Mouse (Mus musculus): ENCODE measurements around the gene Sh3bp4. TPM values are rescaled to one million over a fixed set of nuclear protein-coding genes. Genes with fewer than 3 reads are reported as not detected.

Sh3bp4 gene
- polyA plus RNA-seq, 1 experiment from 2014 or later: 23.8 TPM

- Histone ChIP-seq H3K9me3 (replicated peaks) (0 out of 2 replicates have a peak, but pooled peaks cover 4% of the 10 kb centered on the region), H3K27me3 (ENCODE audit: low read depth, poor library complexity, severe bottlenecking) (no peaks in the 10 kb centered on the region), H3K4me3 (no peak overlapping the region), H3K36me3 (no peaks in the 10 kb centered on the region), H3K4me1 (peaks cover 53% of the 10 kb centered on the region), H3K27ac (replicated peaks) (peak overlapping the region; percentile 91)
- DNase-seq (ENCODE audit: low spot score): no peak
Measured at GRCm38 (mm10) chr1:89184839-89185238, 114.6 kb downstream of the Sh3bp4 start.

- Histone ChIP-seq H3K27me3 (ENCODE audit: low read depth, poor library complexity, severe bottlenecking) (no peaks in the 10 kb centered on the region), H3K4me3 (no peak overlapping the region), H3K36me3 (no peaks in the 10 kb centered on the region), H3K4me1 (peaks cover 64% of the 10 kb centered on the region), H3K9me3 (replicated peaks) (0 out of 2 replicates have a peak, but pooled peaks cover 4% of the 10 kb centered on the region), H3K27ac (replicated peaks) (peak overlapping the region; percentile 59)
- DNase-seq (ENCODE audit: low spot score): no peak
- 91% methylated on average over 7 of the region's 7 CpGs for WGBS
Measured at GRCm38 (mm10) chr1:89187441-89187840, 117.2 kb downstream of the Sh3bp4 start.

- WGBS: 24% methylated on average over 4 of the region's 4 CpGs
- Histone ChIP-seq H3K4me3 (no peak overlapping the region), H3K36me3 (no peaks in the 10 kb centered on the region), H3K9me3 (replicated peaks) (0 out of 2 replicates have a peak, but pooled peaks cover 4% of the 10 kb centered on the region), H3K27me3 (ENCODE audit: low read depth, poor library complexity, severe bottlenecking) (no peaks in the 10 kb centered on the region), H3K4me1 (peaks cover 58% of the 10 kb centered on the region), H3K27ac (replicated peaks) (peak overlapping the region; percentile 59)
- no peak for DNase-seq (ENCODE audit: low spot score)
Measured at GRCm38 (mm10) chr1:89188091-89188490, 117.9 kb downstream of the Sh3bp4 start.

- 84% methylated on average over 5 of the region's 5 CpGs for WGBS
- H3K4me1 ChIP-seq: peaks cover 47% of the 10 kb centered on the region
- H3K4me3 ChIP-seq: no peak overlapping the region
- H3K27ac ChIP-seq (replicated peaks): 0 out of 2 replicates have a peak overlapping the region, but pooled peaks have one; percentile 46
- H3K36me3 ChIP-seq: no peaks in the 10 kb centered on the region
- DNase-seq (ENCODE audit: low spot score): no peak
- no peaks in the 10 kb centered on the region for H3K27me3 ChIP-seq (ENCODE audit: low read depth, poor library complexity, severe bottlenecking)
- H3K9me3 ChIP-seq (replicated peaks): 0 out of 2 replicates have a peak, but pooled peaks cover 4% of the 10 kb centered on the region
Measured at GRCm38 (mm10) chr1:89189204-89189603, 119.0 kb downstream of the Sh3bp4 start.

- Histone ChIP-seq H3K27ac (replicated peaks) (peak overlapping the region; percentile 3; the same call in 1 of the 2 replicates), H3K36me3 (no peaks in the 10 kb centered on the region), H3K27me3 (ENCODE audit: low read depth, poor library complexity, severe bottlenecking) (no peaks in the 10 kb centered on the region), H3K4me3 (no peak overlapping the region), H3K4me1 (peaks cover 46% of the 10 kb centered on the region), H3K9me3 (replicated peaks) (no peaks in the 10 kb centered on the region)
- WGBS: 47% methylated on average over 7 of the region's 7 CpGs
- DNase-seq (ENCODE audit: low spot score): no peak
Measured at GRCm38 (mm10) chr1:89190621-89191020, 120.4 kb downstream of the Sh3bp4 start.

GRCm38 (mm10) chr1:89191127-89191740 is 121.0 kb downstream of the Sh3bp4 start:
- no peaks in the 10 kb centered on the region for H3K9me3 ChIP-seq (replicated peaks)
- DNase-seq (ENCODE audit: low spot score): peak; percentile 76
- no peaks in the 10 kb centered on the region for H3K27me3 ChIP-seq (ENCODE audit: low read depth, poor library complexity, severe bottlenecking)
- peaks cover 44% of the 10 kb centered on the region for H3K4me1 ChIP-seq
- H3K4me3 ChIP-seq: no peak overlapping the region
- 19% methylated on average over 11 of the region's 11 CpGs for WGBS
- H3K36me3 ChIP-seq: no peaks in the 10 kb centered on the region
- peak overlapping the region; percentile 61 for H3K27ac ChIP-seq (replicated peaks)

- Histone ChIP-seq H3K4me1 (peaks cover 40% of the 10 kb centered on the region), H3K9me3 (replicated peaks) (no peaks in the 10 kb centered on the region), H3K27me3 (ENCODE audit: low read depth, poor library complexity, severe bottlenecking) (no peaks in the 10 kb centered on the region), H3K27ac (replicated peaks) (no peak overlapping the region), H3K4me3 (no peak overlapping the region), H3K36me3 (no peaks in the 10 kb centered on the region)
- DNase-seq (ENCODE audit: low spot score): peak; percentile 57
- 74% methylated on average over 11 of the region's 11 CpGs for WGBS
Measured at GRCm38 (mm10) chr1:89192536-89193220, 122.5 kb downstream of the Sh3bp4 start.

- H3K4me3 ChIP-seq: no peak overlapping the region
- no peaks in the 10 kb centered on the region for H3K27me3 ChIP-seq (ENCODE audit: low read depth, poor library complexity, severe bottlenecking)
- H3K9me3 ChIP-seq (replicated peaks): no peaks in the 10 kb centered on the region
- no peaks in the 10 kb centered on the region for H3K36me3 ChIP-seq
- no peak for DNase-seq (ENCODE audit: low spot score)
- no peak overlapping the region for H3K27ac ChIP-seq (replicated peaks)
- WGBS: 87% methylated on average over 7 of the region's 7 CpGs
- peaks cover 31% of the 10 kb centered on the region for H3K4me1 ChIP-seq
Measured at GRCm38 (mm10) chr1:89193576-89193975, 123.4 kb downstream of the Sh3bp4 start.

- Histone ChIP-seq H3K4me3 (no peak overlapping the region), H3K9me3 (replicated peaks) (no peaks in the 10 kb centered on the region), H3K27ac (replicated peaks) (no peak overlapping the region), H3K4me1 (peaks cover 7% of the 10 kb centered on the region), H3K36me3 (no peaks in the 10 kb centered on the region), H3K27me3 (ENCODE audit: low read depth, poor library complexity, severe bottlenecking) (no peaks in the 10 kb centered on the region)
- peak; percentile 82 for DNase-seq (ENCODE audit: low spot score)
- 51% methylated on average over 12 of the region's 12 CpGs for WGBS
Measured at GRCm38 (mm10) chr1:89195827-89196712, 125.9 kb downstream of the Sh3bp4 start.

Data from midbrain, embryonic 10.5 days (tissue).